Mouse (Mus musculus): Measurements from ENCODE around the gene Fmo3. TPM values are rescaled to one million over a fixed set of nuclear protein-coding genes. Genes with fewer than 3 reads are reported as not detected.

Fmo3 gene
- polyA plus RNA-seq, 1 experiment: not detected

GRCm38 (mm10) chr1:162925121-162925520 is 59.2 kb downstream of the Fmo3 start:
- no peaks in the 10 kb centered on the region for H3K27me3 ChIP-seq (ENCODE audit: control insufficient read depth, insufficient read depth, low read length)
- DNase-seq: no peak
- TF ChIP-seq POLR2A (IDR thresholded peaks at IDR 0.05; ENCODE audit: borderline replicate concordance, insufficient read depth, low read length) (no peak), CTCF (IDR thresholded peaks at IDR 0.05; ENCODE audit: borderline replicate concordance, insufficient read depth, low read depth, low read length) (no peak)
- no peaks in the 10 kb centered on the region for H3K4me1 ChIP-seq (ENCODE audit: control insufficient read depth, insufficient read depth, low read length)
- 77% methylated on average over 1 of the region's 1 CpGs for WGBS
- H3K4me3 ChIP-seq (replicated peaks; ENCODE audit: insufficient read depth, low read depth, low read length): no peak overlapping the region
- no peak overlapping the region for H3K27ac ChIP-seq (ENCODE audit: insufficient read depth, low read length)

- H3K4me3 ChIP-seq (replicated peaks; ENCODE audit: insufficient read depth, low read depth, low read length): no peak overlapping the region
- no peaks in the 10 kb centered on the region for H3K4me1 ChIP-seq (ENCODE audit: control insufficient read depth, insufficient read depth, low read length)
- no peak for DNase-seq
- 76% methylated on average over 8 of the region's 8 CpGs for WGBS
- TF ChIP-seq CTCF (IDR thresholded peaks at IDR 0.05; ENCODE audit: borderline replicate concordance, insufficient read depth, low read depth, low read length) (no peak), POLR2A (IDR thresholded peaks at IDR 0.05; ENCODE audit: borderline replicate concordance, insufficient read depth, low read length) (no peak)
- no peak overlapping the region for H3K27ac ChIP-seq (ENCODE audit: insufficient read depth, low read length)
- H3K27me3 ChIP-seq (ENCODE audit: control insufficient read depth, insufficient read depth, low read length): no peaks in the 10 kb centered on the region
Observed at GRCm38 (mm10) chr1:162916661-162917060, 67.7 kb downstream of the Fmo3 start.

GRCm38 (mm10) chr1:162914932-162915556 is 69.3 kb downstream of the Fmo3 start:
- DNase-seq: no peak
- WGBS: 90% methylated on average over 4 of the region's 4 CpGs
- Histone ChIP-seq H3K27ac (ENCODE audit: insufficient read depth, low read length) (no peak overlapping the region), H3K27me3 (ENCODE audit: control insufficient read depth, insufficient read depth, low read length) (no peaks in the 10 kb centered on the region), H3K4me3 (replicated peaks; ENCODE audit: insufficient read depth, low read depth, low read length) (no peak overlapping the region), H3K4me1 (ENCODE audit: control insufficient read depth, insufficient read depth, low read length) (no peaks in the 10 kb centered on the region)
- TF ChIP-seq CTCF (IDR thresholded peaks at IDR 0.05; ENCODE audit: borderline replicate concordance, insufficient read depth, low read depth, low read length) (no peak), POLR2A (IDR thresholded peaks at IDR 0.05; ENCODE audit: borderline replicate concordance, insufficient read depth, low read length) (no peak)

- TF ChIP-seq POLR2A (IDR thresholded peaks at IDR 0.05; ENCODE audit: borderline replicate concordance, insufficient read depth, low read length): no peak
- H3K4me1 ChIP-seq (ENCODE audit: control insufficient read depth, insufficient read depth, low read length): no peaks in the 10 kb centered on the region
- no peak for DNase-seq
- H3K27ac ChIP-seq (ENCODE audit: insufficient read depth, low read length): no peak overlapping the region
- H3K27me3 ChIP-seq (ENCODE audit: control insufficient read depth, insufficient read depth, low read length): no peaks in the 10 kb centered on the region
- no peak overlapping the region for H3K4me3 ChIP-seq (replicated peaks; ENCODE audit: insufficient read depth, low read depth, low read length)
Observed at GRCm38 (mm10) chr1:162912085-162912484, 72.2 kb downstream of the Fmo3 start.

Other genes starting within 250 kb of the Fmo3 start
- 49.5 and 52.3 TPM in 2 replicates for gene Prrc2c, start 244.0 kb downstream of the Fmo3 start, polyA plus RNA-seq (2012; rRNA removed)
- gene Fmo4, start 170.6 kb downstream of the Fmo3 start, polyA plus RNA-seq (2012; rRNA removed): 0.07 TPM in 1 of 2 replicates, not detected in the other
- gene Fmo1, start 117.9 kb downstream of the Fmo3 start, polyA plus RNA-seq (2012; rRNA removed): 7.1 and 7.3 TPM in 2 replicates
- gene Fmo2, start 85.8 kb downstream of the Fmo3 start, polyA plus RNA-seq (2012; rRNA removed): 2.0 and 2.8 TPM in 2 replicates
- not detected in 2 replicates for gene Fmo6, start 47.0 kb downstream of the Fmo3 start, polyA plus RNA-seq (2012; rRNA removed)
- gene Mroh9, start 101.1 kb upstream of the Fmo3 start, polyA plus RNA-seq (2012; rRNA removed): not detected in 2 replicates

Data from cerebellum, adult 2 months (tissue).